Mouse (Mus musculus) layer of hippocampus, postnatal 10 days (tissue): ENCODE results near the gene Gpr156. TPM values are rescaled to one million over a fixed set of nuclear protein-coding genes. Genes with fewer than 3 reads are reported as not detected.
A peak's percentile ranks its signal among the peaks of the same experiment; 100 is the strongest.

ENCODE experiments used
- DNase-seq, 2 experiments: peaks; one replicate each; pipeline ENCODE4 v3.0.0; 2021; ENCODE audit warnings: low spot score in 2 of 2
- long read RNA-seq: library from polyadenylated mRNA; stranded (forward); transcript quantifications from one replicate; pipeline ENCODE4 v2.0.0, GENCODE M21; 2023
- total RNA-seq, 2 experiments: library from RNA; stranded (reverse); gene quantifications; 2 replicates each; pipeline ENCODE4 v1.2.3; 2021

Gene Gpr156
- 1 to 10 TPM; 1.4 to 1.5 TPM for total RNA-seq
- long read RNA-seq, partial matches to known transcripts = 0 of 2 reads
- long read RNA-seq, other reads (novel, unspliced or antisense) = 2 of 2 reads

DNA sequence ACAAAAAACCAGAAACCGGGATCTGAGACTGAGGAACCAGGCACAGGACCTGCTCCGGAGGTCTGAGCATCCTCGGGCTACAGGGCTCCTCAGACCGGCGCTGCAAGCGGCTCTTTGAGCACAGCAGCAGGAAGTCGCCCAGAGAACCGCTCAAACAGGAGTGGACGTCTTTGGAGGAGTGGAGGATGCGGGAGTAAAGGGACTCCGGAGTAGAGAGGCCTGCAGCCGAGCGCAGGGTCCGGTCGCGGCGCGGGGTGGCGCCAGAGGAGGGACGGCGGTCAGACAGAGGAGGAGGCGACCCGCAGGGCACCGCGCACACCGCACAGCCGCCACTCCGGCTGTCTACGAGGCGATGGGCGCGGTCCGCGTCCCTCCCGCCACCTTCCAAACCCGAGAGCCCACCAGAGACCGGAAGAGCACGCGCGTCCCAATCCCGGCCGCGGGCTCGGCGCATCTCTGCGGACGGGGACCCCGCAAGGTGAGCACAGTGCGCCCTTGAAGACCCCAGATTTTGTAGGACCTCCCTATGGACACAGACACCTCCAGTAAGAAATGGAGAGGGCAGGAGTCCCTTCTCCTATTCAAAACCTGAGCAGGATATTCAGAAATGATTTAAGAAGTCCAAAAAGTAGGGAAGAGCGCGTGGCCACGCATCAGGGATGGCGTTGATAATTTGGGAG lies at the start of gene Gpr156:
Gene Gpr156 (plus strand): TSS at position 359 of the 680 bp plus-strand sequence.
- DNase-seq = peak; percentile 57 to 67

DNA sequence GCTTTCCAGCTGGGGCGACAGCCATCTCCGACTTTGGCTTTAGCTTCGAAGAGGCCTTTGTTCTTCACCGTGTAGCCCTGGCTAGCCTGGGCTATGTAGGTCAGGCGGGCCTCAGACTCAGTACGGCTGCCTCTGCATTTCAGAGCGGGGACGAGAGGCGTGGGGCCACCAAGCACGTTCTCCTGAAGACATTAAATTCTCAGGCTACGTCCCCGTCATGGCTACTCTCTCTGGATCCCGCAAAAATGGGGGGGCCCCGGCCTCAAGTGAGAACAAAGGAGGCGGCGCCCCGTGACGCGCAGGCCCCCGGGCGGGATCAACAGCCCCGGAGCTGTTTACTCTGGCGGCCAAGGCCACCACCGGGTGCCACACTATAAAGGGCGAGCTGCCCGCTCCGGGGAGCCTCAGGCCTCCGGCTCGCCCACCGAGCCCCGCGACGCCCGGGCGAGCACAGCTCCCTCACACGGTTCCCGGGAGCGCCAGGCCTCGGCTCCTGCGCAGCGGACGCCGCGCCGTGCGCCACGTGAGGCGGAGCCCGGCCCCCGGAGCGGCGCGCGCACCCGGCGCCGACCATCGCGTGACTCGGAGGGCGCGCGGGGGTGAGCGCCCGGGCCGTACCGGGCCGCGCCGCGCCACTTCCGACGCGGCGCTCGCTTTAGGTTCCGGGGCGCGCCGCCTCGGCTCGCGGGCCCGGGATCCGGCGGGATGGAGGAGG lies 48.3 kb upstream of the Gpr156 start, which contains the start of gene Lrrc58:
Gene Lrrc58 (plus strand): TSS at position 599 of the 715 bp plus-strand sequence.
- peak; percentile 83 to 90 for DNase-seq

DNA sequence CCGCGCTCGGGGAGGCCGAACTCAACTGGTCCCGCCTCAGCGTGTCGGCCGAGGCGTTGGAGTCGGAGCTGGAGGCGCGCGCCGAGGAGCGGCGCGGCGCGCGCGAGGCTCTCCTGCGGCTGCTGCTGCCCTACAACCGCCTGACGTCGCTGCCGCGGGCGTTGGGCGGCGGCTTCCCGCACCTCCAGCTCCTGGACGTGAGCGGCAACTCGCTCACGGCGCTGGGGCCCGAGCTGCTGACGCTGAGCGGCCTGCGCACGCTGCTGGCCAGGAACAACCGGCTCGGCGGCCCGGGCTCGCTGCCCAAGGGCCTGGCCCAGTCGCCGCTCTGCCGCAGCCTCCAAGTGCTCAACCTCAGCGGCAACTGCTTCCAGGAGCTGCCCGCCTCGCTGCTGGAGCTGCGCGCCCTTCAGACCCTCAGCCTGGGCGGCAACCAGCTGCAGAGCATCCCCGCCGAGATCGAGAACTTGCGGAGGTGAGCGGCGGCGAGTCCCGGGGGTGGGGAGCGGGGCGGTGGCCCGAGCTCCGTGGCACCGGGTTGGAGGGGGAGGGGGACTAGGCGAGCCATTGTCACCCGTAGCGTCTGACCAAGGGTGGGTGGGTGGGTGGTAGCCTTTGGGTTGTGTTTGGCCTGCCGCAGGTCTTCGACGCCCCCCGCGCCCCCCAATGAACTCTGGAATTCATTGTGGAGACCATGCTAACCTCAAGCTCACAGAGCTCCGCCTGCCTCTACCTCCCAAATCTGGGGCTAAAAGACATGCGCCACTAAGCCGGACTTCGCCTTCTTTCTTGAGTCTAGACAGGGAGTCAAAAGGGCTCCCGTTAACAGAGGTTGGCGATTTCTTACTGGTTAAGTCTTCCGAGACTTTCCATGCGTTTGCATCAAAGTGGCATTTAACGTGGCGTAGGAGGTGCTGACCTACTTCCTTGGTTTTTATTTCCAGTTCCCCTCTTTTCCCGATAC lies 47.5 kb upstream of the Gpr156 start:
- peak in 1 of 2 experiments; percentile 70 for DNase-seq

DNA sequence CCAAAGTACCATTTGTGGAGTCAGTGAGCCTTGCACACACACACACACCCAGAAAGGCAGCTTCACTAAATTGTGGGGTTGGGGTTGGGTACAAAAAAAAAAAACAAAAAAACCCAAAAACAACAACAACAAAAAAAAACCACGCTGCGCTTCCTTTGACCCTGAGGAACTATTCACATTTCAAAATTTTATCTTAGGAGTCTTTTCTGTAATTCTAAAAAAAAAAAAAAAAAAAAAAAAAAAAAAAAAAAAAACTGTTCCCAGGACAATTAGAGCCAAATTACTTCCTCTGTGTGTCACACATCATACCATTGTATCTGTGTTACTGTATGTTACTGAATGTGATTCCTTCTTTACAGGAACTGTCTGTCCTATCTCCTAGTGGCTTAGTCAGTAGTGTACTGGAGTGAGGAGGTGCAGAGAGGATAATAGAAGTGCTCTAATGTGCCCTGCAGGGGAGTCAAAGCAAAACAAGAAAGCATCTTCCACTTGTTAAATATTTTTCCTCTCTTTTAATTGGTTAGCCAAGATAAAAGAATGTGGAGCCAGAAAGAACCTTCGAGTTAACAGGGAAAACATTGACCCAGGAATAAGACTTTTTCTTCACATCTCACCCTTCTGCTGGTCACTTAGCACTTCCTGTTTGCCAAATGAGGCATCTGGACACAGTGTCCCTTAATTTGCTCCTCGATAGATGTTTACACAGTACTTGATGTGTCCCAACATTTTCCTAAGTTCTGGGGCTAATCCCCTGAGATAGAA lies 46.6 kb upstream of the Gpr156 start:
- no peak for DNase-seq

DNA sequence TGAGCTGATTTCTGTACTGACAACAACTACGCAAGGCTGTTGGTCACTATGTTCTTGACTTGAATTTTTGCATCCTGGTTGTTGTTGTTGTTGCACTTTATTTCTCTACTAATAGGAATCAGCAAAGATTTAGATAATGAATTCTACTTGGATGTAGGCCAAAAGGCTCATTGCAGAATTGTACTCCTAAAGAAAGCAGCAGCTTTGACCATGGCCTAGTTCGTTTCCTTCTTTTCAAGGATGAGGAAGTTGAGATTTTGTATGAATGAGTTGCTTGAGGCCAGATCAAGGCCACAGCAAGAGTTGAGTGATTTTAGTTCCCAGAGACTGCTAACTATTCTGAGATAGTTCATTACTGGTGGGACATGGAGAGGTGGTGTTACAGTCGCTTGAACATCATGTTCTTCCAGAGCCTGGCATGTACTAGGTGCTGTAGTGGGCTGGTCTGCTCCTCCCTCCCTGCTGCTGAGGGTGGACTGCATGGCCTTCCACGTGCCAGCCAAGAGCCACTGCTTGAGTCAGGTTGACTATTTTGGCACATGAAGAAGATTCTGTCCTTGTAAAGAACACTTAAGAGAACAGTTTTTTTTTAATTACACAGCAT lies 45.1 kb upstream of the Gpr156 start:
- DNase-seq = peak in 1 of 2 experiments; percentile 25

DNA sequence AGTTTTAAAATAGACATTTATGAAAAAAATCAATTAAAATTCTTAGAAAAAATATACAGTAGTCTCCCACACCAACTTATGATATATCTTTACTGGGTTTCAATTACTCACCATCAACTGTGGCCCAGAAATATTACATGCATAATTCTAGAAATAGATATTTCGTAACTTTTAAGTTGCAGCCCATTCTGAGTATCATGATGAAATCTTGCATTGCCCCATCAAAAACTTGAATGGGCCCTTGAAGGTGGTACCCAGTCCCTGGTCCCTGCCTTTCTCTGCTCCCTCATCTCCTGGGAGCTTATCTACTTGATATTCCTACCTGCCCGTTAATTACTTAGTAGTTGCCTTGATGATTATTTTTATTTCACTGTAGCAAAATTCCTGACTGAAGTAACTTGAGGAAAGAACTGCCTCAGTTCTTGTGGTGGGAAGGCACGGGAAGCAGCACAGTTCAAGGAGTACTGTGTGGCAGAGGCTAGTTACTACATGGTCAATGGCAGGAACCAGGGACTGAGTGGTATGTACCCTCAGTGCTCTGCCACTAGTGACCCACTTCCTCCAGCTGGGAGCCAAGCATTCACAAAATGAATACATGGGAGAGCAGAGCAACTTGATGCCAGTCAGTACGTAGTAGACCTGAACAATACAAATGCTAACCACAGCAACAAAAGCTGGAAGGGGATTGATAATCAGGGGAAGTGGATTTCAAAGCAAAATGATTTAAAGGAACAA lies 41.6 kb upstream of the Gpr156 start:
- DNase-seq = no peak

DNA sequence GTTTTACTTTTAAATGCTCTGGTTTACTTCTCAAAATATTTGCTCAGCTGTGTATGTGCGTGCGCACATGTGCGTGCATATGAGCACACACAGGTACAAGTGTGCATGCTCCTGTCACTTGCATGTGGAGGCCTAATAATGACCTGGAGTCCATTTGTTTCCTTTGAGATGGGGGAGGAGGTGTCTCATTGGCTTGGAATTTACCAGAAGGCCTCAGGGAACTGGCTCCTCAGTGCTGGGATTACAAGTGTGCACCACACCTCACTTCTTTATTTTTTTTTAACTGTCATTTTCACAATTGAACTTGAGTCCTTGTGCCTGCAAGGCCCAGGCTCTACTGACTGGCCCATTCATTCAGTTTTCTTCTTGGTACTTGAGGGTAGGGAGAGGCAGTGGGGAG lies 38.9 kb upstream of the Gpr156 start:
- no peak for DNase-seq

DNA sequence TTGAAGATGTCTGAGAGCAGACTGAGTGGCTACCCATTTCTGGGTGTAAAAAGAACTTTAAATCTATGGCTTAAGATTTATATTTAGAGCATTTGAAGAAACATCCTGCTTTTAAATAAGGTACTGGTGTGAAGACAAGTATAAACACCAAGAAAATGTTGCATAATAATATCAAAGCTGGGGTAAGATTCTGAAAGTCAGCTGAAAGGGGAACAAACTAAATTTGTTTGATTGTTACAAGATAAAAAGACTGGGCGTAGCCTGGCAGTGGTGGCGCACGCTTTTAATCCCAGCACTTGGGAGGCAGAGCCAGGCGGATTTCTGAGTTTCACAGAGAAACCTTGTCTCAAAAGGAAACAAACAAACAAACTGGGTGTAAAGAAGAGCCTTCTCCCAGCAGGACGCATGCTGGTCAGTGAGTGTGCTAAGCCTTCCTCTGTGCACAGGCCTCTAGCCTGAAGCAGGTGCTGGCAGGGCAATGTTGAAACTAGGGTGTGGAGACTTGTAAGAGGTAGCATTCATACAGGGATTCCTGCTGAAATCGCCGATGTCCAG lies 37.3 kb upstream of the Gpr156 start:
- DNase-seq = no peak

DNA sequence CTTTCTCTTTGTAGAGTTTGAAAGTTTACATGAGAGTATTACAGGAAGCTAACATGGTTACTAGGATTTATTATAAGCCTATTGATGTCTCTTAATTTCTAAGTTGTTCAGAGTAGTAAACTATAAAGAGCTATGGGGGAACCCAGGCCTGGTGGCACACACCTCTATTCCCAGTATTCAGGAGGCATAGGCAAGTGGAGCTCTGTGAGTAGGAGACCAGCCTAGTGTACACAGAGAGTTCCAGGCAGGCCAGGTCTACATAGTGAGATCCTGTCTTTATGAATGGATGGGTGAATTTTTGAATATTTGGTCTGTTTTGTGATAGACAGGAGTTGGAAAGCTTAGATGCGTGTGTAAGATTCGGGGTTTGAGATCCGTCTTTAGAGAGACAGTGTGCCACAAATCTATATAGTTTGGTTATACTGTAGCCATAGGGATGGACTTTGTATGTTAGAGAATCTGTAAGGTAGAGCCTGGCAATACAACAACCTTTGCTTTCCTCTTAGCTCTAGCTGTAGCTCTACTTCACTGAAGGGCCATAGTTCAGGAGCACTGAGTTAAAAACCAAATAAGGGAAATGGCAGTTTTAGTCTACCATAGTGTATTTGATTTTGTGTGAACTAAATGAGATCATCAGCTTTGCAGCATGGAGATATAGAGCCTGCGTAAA lies 36.4 kb upstream of the Gpr156 start:
- no peak for DNase-seq

DNA sequence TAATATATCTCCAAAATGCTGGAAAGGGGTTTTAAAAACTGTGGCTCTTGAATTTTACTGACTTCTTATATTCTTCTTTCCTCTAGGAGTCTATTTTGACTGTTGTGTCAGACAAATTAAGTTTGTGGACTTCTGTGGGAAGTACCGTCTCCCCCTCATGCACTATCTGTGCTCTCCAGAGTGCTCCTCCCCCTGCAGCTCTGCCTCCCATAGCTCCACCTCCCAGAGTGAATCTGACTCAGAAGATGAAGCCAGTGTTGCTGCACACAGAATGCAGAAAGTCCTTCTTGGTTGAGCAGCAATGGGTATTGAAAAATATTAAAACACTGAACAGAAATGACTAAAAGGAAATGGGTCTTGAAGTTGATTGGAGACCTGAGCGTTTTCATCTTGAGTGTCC lies 35.1 kb upstream of the Gpr156 start:
- no peak for DNase-seq

DNA sequence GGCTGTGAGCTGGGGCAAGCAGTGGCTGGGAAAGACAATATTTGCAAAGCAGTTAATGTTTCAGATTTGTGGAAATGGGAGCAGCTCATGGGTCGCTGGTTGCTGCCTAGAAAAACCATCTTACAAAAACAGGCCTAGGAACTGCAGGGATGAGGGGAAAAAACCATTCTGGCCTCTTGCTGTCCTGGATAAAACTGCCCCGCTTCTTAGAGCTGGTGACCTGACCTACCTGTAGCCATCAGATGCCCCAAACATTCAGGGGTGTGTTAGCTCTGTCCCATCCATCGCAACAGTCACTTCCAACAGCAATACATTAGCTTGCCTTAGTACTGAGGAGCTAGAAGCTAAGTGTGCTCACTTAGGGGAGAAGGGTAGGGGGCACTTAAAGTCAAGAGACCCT lies 27.3 kb upstream of the Gpr156 start:
- DNase-seq = no peak

DNA sequence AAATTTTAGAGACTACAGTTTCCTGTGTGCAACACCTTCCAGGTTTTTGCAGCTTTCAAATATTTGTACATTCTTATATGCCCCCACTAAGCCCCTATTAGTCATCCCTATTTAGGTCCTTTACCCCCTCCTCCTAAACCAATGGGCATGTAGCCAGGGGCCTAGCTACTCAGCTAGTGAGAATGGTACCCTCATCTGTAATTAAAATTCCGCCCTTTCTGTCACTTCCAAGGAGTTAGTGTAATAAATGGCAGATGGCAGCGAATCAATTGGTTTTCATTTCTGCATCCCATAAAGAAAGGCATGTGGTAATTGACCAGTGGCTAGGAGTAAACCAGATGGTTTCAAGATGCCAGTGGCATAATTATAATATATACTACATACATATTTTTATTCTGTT lies 23.6 kb upstream of the Gpr156 start:
- DNase-seq = no peak

DNA sequence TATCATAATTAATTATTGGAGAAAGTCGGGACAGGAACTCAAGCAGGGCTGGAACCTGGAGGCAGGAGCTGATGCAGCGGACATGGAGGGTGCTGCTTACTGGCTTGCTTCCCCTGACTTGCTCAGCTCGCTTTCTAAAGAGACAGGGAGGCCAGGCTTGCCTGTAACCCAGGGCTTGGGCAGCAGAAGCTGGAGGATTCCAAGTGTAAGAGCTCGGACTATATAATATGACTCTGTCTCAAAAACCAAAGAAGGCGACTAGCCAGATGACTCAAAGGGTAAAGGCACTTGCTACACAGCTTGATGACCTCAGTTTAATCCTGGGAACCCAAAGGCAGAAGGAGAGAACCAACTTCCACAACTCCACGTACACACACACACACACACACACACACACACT lies 22.9 kb upstream of the Gpr156 start:
- no peak for DNase-seq

DNA sequence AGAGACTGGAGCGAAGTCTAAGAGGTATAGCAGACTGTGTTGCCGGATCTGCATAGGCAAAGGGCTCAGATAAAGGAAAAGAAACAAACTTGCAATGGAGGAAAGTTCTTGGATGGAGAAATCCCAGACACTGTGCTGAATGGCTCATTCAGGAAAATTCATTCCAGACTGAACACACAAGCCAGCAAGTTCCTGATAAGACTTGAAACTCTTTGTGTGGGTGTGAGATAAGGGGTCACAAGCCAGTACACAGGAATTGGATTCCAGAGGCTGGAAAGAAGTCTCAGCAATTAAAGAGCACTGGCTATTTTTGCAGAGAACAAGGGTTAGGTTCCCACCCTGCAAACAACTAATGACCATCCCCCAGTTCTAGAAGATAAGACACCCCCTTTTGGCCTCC lies 22.4 kb upstream of the Gpr156 start:
- DNase-seq = no peak

DNA sequence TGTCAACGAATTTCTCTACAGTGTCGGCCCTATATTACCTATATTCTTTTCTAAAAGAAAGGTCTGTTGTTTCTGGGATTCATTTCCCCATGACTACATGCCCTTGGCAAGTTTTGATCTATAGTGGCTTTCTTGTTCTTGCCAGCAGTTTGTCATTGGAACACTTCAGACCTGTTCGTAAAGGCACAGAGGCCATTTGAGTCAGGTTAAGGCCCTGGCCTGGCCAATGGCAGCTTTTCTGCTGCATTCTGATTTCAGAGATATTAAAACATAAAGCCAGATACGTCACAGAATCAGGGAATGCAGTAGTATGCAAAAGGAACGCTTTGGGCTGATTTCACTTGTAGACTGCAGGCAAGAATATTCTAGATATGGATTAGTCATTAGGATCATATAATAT lies 17.5 kb upstream of the Gpr156 start:
- no peak for DNase-seq

DNA sequence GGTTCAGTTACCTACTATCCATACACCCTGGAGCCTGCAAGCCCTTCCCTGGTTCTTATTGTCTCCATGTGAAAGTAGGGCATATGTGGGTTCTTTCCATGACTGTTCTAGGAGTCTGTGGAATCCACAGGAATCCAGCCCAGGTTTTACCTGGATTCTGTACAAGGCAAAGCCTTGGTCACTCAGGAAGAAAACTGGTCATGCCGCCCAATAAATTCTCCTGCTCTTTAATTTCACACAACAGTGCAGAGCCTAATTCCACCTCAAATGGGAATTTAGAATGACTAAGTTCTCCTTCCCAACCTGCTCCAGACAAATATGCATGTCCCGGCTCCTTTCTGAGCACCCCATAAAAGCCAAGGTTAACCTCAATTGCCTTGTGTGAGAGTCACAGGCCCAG lies 16.9 kb upstream of the Gpr156 start:
- no peak for DNase-seq

DNA sequence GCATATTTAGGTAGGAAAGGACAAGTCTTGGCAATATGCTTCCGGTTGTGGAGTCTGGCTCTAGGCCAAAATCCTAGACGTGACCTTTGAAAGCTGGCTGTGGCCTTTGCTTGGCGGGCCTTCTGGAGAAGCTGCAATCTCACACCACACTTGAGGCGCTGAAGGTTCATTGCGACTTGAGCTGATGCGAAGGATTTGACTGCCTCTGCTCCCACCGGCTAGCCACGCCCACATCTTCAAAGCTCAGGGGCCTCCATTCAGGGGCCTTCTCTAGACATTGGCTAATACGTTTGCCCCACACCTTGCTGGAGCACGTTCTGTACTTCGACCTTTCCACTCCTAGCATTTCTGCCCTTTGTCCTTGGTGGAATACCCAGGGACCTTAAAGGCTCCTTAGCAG lies 15.0 kb upstream of the Gpr156 start:
- no peak for DNase-seq

DNA sequence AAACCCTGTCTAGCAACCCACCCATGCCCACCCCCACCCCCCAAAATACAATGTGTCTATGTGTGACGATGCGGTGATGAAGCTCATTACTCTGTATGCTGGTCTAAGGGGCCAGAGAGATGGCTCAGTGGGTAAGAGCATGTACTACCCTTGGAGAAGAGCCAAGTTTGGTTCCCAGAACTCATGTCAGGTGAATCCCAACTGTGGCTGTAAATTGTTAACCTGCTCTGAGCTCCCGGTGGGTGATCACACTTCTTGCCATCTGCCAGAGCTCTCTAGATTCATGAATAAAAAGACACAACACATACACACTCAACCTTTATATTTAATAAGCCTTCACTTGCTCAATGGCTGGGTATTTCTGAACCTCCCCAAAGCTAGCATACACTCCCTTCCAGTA lies 9.8 kb upstream of the Gpr156 start:
- no peak for DNase-seq

DNA sequence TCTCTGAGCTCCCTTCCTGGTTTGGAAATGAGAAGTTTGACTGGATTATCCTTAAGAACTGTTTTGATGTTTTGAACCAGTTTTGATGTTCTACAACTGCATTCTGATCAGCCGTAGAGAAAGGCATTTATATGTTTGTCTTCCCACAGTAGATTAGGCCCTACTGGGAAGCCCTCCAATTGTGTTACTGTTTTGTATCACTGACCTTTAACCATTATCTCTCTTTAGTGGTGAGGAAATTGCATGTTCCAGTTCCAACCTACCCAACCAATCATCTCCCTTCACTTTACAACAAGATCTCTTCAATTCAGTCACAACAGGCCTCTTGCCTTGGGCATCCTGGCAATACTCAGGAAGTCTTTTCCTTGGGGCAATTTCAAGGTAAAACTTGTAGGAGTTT lies 5.2 kb upstream of the Gpr156 start:
- DNase-seq = no peak
